Mouse (Mus musculus) heart, postnatal 36 days (tissue): ENCODE measurements at regions not wholly inside any gene's neighbourhood (a gene's known extent, or its start where the extent isn't known, plus 50 kb on each side); places are given as distances from the start of the nearest gene placed in this dataset.

Source experiments
- DNase-seq, 2 experiments: peaks; one replicate each; pipeline ENCODE4 v3.0.0; 2021 to 2022
- intact Hi-C: fragments of 180-260 bp; cut with DNase I; formaldehyde crosslinking; loops from one replicate; pipeline ENCODE4 v1.15.1; 2025

DNA sequence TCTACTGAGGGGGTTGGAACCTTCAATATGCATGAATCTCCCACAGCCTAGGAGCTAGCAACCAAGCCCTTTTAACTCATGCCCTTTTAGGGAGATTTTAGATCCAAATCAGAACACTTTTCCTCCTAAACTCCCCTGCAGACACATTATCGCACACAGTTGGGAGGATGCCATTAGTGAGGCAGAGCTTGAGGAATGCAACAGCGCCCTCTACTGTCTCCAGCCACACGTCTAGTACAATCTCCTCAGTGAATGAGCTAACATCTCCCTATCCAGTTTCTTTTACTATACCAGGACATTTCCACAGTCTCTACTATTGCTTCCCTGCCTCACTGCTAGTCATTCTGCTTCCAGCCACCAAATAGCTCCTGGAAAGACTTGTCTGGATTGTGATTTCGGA lies 59.3 kb downstream of the 1700080O16Rik start:
- intact Hi-C loops, result loop anchor here (2.0 to 5.0 kb wide), 4 partner anchors 146 to 516 kb away; no protein-coding TSS in a partner anchor
- peak; percentile 53 to 54 for DNase-seq

DNA sequence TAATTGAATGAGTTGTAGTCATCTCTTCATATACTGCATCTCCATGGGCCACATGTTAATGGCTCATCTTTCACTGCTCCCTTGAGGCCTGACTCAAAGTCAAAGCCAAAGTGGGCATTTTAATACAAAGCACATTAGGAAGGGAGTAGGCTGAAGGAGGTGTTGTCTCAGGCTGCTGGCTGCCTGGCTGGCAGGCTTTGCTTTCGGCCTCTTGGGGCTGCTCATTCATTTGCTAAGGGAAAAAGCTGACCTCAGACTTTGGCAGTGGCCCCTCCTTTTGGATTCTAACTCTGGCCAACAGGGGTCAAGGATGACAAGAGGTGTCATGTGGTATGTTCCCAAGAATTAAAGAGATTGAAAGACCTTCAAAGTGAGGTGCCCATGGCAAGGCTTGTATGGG lies 61.0 kb downstream of the 1700080O16Rik start:
- intact Hi-C loops, result loop anchor here (5.0 kb wide), 2 partner anchors 174 to 461 kb away; no protein-coding TSS in a partner anchor
- DNase-seq, result no peak

DNA sequence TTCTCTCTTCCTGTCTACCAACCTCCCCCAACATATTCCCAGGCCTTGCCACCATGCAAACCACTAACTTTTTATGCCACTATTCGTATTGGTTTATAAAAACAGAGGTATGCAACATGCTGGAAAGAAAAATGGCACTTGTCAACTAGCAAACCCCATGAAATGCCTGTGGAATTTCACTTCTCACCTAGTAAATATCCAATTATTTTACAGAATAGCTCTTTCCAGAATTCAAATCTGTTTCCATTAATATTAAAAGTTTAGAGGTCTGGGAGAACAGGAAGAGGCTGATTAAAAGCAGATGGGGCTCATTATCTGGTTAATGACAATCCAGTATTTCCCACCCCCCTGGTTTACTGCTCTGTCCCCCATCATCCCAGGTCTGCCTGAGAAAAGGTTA lies 62.0 kb downstream of the 1700080O16Rik start:
- DNase-seq, result no peak
- intact Hi-C loops, result loop anchor here (5.0 kb wide), 2 partner anchors 173 to 462 kb away; no protein-coding TSS in a partner anchor

DNA sequence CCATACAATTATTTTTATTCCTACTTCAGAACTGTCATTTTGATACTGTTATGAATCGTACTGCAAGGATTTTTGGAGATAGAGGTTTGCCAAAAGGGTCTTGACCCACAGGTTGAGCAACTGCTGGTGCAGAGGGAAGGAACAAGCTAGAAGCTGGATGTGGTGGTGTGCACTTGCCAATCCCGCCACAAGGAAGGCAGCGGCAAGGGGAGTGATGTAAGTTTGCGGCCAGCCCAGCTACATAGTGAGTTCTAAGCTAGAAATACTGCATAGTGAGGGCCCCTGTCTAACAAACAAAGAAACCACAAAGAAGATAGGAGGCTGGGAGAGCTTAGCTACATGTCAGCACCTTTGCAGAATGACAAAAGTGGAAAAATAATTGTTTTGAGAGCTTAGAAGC lies 74.1 kb downstream of the 1700080O16Rik start:
- intact Hi-C loops, result no loop called here
- no peak for DNase-seq

DNA sequence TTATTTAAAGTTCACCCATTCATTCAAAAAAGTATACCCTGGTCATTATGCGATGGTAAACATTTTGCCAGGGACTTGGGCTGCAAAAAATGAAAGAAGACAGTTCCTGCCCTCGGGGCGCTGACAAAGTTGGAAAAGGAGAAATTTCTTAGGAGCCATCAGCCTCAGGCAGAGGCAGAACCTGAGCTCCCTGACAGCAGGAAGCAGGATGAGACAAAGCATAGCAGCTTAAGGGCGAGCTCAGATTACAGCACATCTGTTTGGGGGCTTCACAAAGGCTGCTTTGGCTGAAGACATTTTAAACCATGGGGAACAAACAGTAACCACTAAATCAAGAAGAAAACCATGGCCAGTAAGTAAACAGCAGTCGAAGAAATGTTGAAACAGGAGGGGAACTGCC lies 75.5 kb downstream of the 1700080O16Rik start:
- intact Hi-C loops, result no loop called here
- DNase-seq, result no peak

DNA sequence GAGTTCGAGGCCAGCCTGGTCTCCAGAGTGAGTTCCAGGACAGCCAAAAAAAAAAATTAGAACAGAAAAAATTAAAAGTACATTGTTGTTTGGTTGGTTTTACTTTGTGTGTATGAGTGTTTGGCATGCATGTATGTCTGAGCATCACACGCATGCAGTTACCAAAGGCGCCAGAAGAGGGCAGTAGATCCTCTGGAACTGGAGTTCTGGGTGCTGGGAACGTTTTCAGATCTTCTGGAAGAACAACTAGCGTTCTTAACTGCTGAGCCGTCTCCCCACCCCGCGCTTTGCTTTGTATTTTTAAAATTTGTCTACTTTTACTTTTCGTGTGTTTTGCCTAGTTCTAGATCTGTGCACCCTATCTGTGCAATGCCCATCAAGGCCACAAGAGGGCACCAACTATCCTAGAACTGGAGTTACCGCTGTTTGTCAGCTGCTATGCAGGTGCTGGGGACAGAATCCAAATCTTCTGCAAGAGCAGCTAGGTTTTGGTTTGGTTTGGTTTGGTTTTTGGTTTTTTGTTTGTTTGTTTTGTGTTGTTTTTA lies 76.9 kb downstream of the 1700080O16Rik start:
- intact Hi-C loops, result no loop called here
- no peak for DNase-seq

DNA sequence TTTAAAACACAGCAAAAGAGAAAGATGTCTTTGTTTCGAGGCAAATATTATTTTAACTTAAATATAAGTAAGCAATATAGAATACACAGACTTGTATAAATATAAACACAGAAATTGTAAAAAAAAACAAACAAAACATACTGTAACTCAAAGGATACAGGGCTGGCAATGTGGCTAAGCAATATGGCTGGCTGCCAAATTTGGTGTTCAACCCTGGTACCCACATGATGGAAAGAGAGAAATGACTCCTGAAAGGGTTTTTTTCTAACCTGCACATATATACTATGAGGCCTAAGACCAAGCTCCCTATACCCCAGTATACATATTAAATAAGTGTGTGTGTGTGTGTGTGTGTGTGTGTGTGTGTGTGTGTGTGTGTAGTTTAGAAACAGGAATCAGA lies 79.9 kb downstream of the 1700080O16Rik start:
- DNase-seq, result no peak
- intact Hi-C loops, result no loop called here

DNA sequence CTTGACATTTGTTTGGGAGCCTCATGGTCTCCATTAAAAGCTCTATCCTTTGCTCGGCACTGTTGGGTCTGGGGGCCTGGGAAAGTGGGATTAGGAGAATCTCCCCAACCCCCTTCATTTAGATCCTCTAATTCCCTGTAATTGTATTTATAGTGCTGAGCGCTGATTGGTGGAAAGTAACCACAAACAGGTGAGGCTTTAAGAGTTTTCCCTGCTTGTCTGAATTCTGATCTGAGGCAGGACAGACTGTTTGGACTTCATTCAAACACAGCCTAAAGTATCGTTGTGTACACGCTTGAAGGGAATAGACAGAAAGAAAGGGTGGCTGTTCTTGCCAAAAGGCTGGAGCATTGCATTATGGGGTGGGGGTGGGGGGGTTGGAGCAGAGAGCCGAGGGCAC lies 85.1 kb upstream of the Usp26 start:
- no peak for DNase-seq
- intact Hi-C loops, result no loop called here
